Mouse (Mus musculus) spleen, adult 2 months (tissue): ENCODE results near the gene Ripk4.

Source experiments
- CTCF ChIP-seq: fragments of 200-500 bp; IDR thresholded peaks from 2 replicates; pipeline ENCODE4 v1.5.1; 2011; ENCODE audit warnings: mild to moderate bottlenecking, inconsistent platforms; ENCODE audit not compliant: insufficient read depth, insufficient read length, insufficient replicate concordance; ENCODE audit errors: extremely low read depth
- POLR2A ChIP-seq: fragments of 200-500 bp; IDR thresholded peaks from 2 replicates; pipeline ENCODE4 v1.6.1; 2011; ENCODE audit warnings: low read depth, low read length, inconsistent platforms

DNA sequence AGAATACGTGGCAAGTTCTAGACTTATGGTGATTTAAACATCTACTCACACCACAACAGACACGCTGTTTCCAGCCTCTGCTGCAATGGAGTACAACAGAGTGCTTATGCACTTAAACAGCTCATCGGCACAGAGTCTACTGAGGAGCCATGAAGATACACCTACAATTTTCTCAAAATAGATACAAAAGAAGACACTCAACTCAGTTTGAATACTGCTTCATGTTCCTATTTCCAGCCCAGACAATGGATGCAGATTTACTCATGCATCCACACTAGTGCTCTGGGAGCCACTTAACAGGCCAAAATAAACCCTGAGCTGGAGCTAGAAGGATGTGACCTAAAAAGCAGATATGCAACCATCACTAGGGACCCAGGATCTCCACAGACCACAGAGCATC, 45.3 kb upstream of the Ripk4 start:
- TF ChIP-seq CTCF (no peak), POLR2A (no peak)
